ENCODE assay signal across 16 mouse cellular contexts in the genomic region with DNA sequence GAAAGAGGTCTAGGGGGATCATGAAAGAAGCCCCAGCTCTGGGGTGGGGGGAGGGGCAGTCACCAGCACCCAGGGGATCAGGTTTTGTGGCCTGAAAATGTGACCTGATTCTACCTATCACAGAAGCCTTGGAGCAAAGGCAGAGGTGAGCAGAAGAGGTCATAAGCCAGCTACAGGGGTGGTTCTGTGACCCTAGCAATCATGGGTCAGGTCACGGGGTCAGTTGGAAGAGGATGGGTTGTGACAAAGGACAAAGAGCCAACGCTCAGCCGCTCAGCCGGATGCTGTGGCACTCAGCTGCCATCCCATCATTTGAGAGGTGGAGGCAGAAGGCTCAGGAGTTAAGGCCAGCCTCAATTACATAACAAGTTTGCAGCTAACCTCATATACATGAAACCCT. TPM values are rescaled to one million over a fixed set of nuclear protein-coding genes. Genes with fewer than 3 reads are reported as not detected.
"Had no signal": no experiment of that assay in that cellular context is flagged by ENCODE, and none has a peak within 500 bp of the region (broad histone marks: within the 10 kb centered on the region; RNA-seq: fewer than 3 reads in every experiment).

No protein-coding gene starts in this region.

- H3K27ac ChIP-seq: kidney, embryonic 15.5 days; left cerebral cortex, adult 2 months; liver, embryonic 14.5 days had no signal

- H3K36me3 ChIP-seq: kidney, embryonic 15.5 days had no signal

- H3K9ac ChIP-seq: kidney, embryonic 15.5 days; liver, embryonic 14.5 days had no signal

- H3K4me3 ChIP-seq: kidney, embryonic 15.5 days; left cerebral cortex, adult 2 months had no signal

- H3K4me2 ChIP-seq: kidney, embryonic 15.5 days; liver, embryonic 11.5 days had no signal

- DNase-seq: kidney, adult 11 months; kidney, adult 8-10 months; kidney, postnatal 10 days; kidney, postnatal 36 days; layer of hippocampus, postnatal 36 days; lung, adult 18-20 months; lung, postnatal 14 days; lung, postnatal 4 days; thymus, adult 18-20 months; thymus, postnatal 36 days had no signal

- H3K9me3 ChIP-seq: kidney, embryonic 15.5 days had no signal

RNA-seq across cellular contexts. Expression of a gene that starts 7.2 kb away (rescaled TPM):
- total RNA-seq: megakaryocyte progenitor cell, adult 5-6 weeks had no signal
- polyA plus RNA-seq: limb, embryonic 11.5 days; liver, embryonic 11.5 days had no signal

RNA-seq across cellular contexts. Expression of a gene that starts 18.3 kb away (rescaled TPM):
- total RNA-seq: megakaryocyte progenitor cell, adult 5-6 weeks had no signal
- polyA plus RNA-seq: kidney, embryonic 15.5 days; limb, embryonic 11.5 days had no signal
